Mouse (Mus musculus): ENCODE data around the gene Sfswap.
A peak's percentile ranks its signal among the peaks of the same experiment; 100 is the strongest.
"Not testable (repeated sequence)": the region's sequence is repeated elsewhere in the genome, so short reads cannot be mapped to it uniquely, and the experiment has no call there.

The Sfswap gene

DNA sequence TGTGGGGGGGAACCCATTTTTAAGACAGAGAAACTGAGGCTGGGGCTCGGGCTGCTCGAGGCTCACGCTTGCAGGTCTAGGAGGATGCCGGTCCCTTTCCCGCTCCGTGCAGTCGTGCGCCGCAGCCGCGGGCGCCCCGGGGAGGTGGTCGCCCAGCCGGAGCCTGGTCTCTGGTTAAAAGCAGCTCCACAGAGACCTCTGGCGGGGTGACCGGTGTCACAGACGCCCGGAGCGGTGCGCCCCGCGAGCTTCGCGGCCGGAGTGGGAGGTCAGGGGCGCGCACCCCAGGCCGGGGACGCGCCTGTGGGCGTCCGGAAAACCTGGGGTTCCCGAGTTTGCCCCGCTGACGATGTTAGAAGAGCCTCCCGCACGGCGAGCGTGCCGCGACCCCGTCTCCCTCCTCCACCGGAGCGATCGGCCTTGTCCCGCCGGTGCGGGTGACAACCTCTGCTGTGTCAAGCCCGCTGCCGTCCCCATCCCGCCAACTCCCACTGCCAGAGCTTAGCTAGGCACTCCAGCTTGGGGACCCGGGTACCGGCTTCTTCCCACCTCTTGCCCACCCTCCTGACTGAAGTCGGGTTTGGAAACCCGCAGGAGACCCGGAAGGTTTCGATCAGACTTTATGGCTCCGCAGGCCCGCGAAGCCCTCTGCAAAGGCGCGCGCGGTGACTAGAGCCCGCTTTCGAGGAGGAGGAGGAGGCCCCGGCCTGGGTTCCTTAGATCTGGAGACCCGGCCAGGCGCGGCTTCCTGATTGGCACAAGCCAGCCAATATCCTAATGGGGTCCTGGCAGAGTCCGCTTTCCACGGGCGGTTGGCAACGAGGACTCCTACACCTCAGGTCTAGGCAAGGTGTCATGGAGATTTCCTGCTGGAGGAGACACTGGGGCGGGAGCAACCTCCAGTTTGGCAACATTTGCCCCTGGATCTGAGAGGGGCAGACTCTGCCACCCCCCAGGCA, 83.8 kb downstream of the Sfswap start:
- peak in 1 of 2 experiments; percentile 40 for DNase-seq (ENCODE audit: low spot score in 2 of 2)

- DNase-seq (ENCODE audit: low spot score in 2 of 2): peak; percentile 65 to 85
Observed at GRCm38 (mm10) chr5:129586016-129586415, 85.0 kb downstream of the Sfswap start.

DNA sequence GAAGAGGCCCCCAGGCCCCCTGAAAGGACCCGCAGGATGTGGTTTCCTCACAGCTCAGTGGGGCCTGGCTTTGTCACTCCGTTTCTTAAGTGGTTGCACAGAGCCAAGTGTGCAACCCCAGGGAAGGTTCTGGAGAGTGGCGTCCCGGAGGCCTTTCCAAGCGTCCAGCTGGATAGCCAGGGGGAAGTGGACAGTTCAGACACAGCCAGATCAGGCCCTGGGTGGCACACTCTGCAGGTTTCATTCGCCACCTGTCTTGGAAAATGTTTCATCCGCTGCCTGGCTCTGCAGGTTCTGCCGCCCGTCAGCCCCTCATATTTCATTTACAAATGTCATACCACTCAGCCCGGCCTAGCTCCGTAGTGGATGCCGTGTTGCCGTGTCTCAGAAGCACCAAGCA, 85.5 kb downstream of the Sfswap start:
- no peak for DNase-seq (ENCODE audit: low spot score in 2 of 2)

DNA sequence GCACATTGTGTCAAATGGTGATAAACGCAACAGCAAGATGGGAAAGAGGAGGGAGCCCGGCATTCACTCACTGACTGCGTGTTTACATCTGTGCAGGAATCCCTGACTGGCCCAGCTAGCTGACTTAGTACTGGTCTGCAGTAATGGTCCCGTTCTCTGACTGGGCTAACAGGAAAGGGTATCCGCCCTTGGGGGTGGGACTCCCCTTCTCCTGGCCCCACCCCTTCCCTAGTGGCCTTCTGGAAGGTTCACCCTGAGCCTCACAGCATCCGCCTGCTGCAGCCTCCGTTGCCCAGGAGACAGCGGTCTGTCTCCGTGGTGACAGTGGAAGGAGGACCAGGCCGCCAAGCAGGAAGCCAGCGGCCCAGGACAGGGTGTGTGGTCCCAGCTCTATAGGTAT, 89.9 kb downstream of the Sfswap start:
- DNase-seq (ENCODE audit: low spot score in 2 of 2): no peak

DNA sequence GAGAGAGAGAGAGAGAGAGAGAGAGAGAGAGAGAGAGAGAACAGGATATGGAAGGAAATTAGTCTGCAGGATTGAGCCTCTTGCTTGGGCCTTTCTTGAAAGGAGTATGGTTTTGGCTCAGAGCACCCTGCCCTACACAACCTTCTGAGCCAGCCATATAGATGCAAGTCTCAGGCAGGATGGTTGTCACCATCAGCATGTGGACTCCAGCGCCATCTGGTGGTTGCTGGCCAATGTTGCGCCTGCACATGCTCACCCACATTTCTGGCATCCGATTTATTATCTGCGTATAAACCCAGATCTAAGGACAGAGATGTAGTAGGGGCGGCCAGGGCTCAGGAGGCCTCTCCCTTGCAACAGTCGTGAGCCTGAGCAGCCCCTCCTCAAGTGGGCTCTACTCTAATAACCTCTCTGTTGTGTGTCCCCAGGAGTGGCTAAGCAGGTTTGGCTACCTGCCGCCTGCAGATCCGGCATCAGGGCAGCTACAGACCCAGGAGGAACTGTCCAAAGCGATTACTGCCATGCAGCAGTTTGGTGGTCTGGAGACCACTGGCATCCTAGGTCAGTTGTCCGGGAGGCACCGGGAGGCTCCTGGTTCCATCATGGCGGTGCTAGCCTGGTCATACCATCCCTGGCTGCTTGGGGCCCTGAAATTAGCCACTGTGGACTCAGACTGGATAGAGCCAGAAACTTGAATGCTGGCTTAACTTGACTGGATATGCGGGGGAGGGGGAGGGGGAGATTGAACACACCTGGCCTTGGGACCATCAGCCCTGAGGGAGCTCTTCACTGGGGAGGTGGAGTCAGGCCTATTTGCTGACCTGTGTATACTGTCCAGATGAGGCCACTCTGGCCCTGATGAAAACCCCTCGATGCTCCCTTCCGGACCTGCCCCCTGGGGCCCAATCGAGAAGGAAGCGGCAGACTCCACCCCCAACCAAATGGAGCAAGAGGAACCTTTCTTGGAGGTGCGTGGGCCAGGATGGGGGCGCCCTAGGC, 93.4 kb downstream of the Sfswap start:
- DNase-seq (ENCODE audit: low spot score in 2 of 2): peak in 1 of 2 experiments; percentile 82

- no peak for DNase-seq (ENCODE audit: low spot score in 2 of 2)
Observed at GRCm38 (mm10) chr5:129602071-129602487, 101.1 kb downstream of the Sfswap start.

- DNase-seq (ENCODE audit: low spot score in 2 of 2): no peak
Observed at GRCm38 (mm10) chr5:129607476-129607875, 106.5 kb downstream of the Sfswap start.

- DNase-seq (ENCODE audit: low spot score in 2 of 2): peak; percentile 54 to 74
Observed at GRCm38 (mm10) chr5:129611060-129611459, 110.0 kb downstream of the Sfswap start.

DNA sequence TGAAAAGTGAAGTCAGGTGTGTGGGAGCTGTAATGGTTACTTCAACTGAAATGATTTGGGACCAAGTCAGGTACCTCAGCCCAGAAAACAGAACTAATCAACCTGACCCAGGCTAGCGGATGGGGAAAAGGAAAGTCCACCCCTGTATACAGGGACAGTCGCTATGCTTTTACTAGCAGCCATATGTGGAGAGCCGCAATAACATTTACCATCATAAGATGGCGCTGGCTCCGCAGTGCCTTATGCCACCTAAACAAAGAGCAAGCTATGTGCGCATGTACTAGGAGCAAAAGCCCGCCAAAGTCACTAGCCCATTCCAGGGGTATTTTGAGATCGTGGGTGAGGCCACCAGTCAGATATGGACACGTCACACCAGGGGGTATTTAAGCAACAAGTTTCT, 119.6 kb downstream of the Sfswap start:
- DNase-seq (ENCODE audit: low spot score in 2 of 2): not testable (repeated sequence)

Measured in frontal cortex, postnatal 14 days (tissue).